ENCODE assay signal across 24 mouse cellular contexts in the genomic region with DNA sequence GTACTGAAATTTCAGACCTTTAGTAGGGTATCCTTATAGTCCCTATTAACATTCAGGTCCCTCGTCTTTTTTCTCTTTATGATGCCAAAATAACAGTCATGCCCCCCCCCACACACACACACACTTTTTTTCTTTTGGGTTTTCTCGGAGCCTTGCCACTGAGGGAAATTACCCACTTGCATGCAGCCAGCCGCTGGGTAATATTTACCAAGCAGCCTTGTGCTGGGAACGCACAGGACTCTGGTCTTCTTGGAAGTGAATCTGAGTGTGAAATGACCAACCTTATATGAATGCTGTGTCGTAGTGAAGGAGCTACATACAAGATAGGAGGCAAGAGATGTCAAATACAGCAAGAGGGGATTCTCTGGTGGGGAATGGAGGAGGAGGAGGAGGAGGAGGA.
"Had no signal": no experiment of that assay in that cellular context is flagged by ENCODE, and none has a peak within 500 bp of the region (broad histone marks: within the 10 kb centered on the region; RNA-seq: fewer than 3 reads in every experiment).

No protein-coding gene starts in this region.

- DNase-seq: gastrocnemius, adult 2 months; gastrocnemius, postnatal 10 days; gastrocnemius, postnatal 25 days; heart, adult 18-20 months; heart, postnatal 4 days; layer of hippocampus, adult 9-11 months; layer of hippocampus, postnatal 36 days; left cerebral cortex, postnatal 4 days; lung, adult 18-20 months had no signal

- H3K27me3 ChIP-seq: heart, embryonic 13.5 days; heart, embryonic 15.5 days; hindbrain, embryonic 12.5 days; intestine, embryonic 15.5 days; limb, embryonic 13.5 days; limb, embryonic 15.5 days had no signal

- H3K4me1 ChIP-seq: hindbrain, embryonic 12.5 days; intestine, embryonic 15.5 days; liver, embryonic 12.5 days had no signal

- ATAC-seq: forebrain, embryonic 16.5 days; hindbrain, embryonic 16.5 days; inflammation-experienced regulatory T-cells, adult 6 months; intestine, embryonic 15.5 days; intestine, postnatal 0 days; liver, embryonic 12.5 days had no signal

- H3K27ac ChIP-seq: gastrocnemius, adult 2 months; heart, embryonic 13.5 days; heart, embryonic 15.5 days; hindbrain, embryonic 10.5 days; hindbrain, embryonic 12.5 days; hindbrain, embryonic 14.5 days; intestine, embryonic 15.5 days; limb, embryonic 13.5 days; limb, embryonic 15.5 days; liver, embryonic 12.5 days; liver, embryonic 14.5 days had no signal

- H3K4me3 ChIP-seq: gastrocnemius, adult 2 months; heart, embryonic 13.5 days; heart, embryonic 15.5 days; hindbrain, embryonic 10.5 days; hindbrain, embryonic 12.5 days; intestine, embryonic 15.5 days; limb, embryonic 13.5 days; limb, embryonic 15.5 days; liver, embryonic 12.5 days had no signal

- H3K4me2 ChIP-seq: heart, embryonic 11.5 days; heart, embryonic 13.5 days; heart, embryonic 15.5 days; hindbrain, embryonic 12.5 days; hindbrain, embryonic 14.5 days; intestine, embryonic 15.5 days; limb, embryonic 13.5 days; limb, embryonic 15.5 days; liver, embryonic 12.5 days had no signal

- H3K36me3 ChIP-seq: heart, embryonic 13.5 days; heart, embryonic 15.5 days; hindbrain, embryonic 10.5 days; hindbrain, embryonic 12.5 days; intestine, embryonic 15.5 days; limb, embryonic 13.5 days; limb, embryonic 15.5 days; liver, embryonic 12.5 days had no signal

- H3K9me3 ChIP-seq: heart, embryonic 13.5 days; heart, embryonic 15.5 days; hindbrain, embryonic 10.5 days; hindbrain, embryonic 12.5 days; intestine, embryonic 15.5 days; limb, embryonic 13.5 days; limb, embryonic 15.5 days; liver, embryonic 12.5 days had no signal

- H3K9ac ChIP-seq: heart, embryonic 13.5 days; heart, embryonic 15.5 days; hindbrain, embryonic 12.5 days; hindbrain, embryonic 14.5 days; intestine, embryonic 15.5 days; limb, embryonic 13.5 days; limb, embryonic 15.5 days; liver, embryonic 12.5 days; liver, embryonic 14.5 days had no signal
